Mouse (Mus musculus): ENCODE results near the gene Zc3h14.
A peak's percentile ranks its signal among the peaks of the same experiment; 100 is the strongest.

Zc3h14 gene

DNA sequence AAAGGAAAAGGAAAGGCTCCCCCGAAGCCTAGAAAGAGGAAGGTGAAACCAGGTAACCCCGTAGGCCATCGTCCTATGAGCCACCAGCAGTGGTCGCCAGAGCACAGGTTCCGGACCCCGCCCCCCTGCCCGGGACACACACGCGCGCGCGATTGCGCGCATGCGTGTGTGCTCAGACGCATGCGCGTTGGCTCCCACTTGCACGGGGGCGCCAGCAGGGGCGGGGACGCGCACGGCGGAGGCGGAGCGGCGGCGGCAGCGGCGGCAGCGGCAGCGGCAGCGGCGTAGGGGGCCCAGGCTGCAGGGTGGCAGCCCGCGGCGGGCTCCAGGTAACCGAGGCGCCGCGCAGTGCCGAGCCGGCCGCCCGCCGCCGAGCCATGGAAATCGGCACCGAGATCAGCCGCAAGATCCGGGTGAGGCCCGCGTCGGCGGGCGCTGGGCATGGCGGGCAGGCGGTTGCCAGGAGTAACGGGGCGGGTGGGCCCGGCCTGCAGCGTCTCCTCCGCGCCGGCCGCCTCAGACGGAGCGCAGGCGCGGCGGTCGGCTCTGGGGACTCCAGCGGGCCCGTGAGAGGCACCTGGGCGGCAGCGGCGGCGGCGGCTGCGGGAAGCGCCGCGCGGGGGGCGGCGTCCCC, at the start of gene Zc3h14:
Zc3h14 (plus strand) TSS at position 219 of the 634 bp plus-strand sequence.
- DNase-seq (ENCODE audit: low spot score in 2 of 2): peak; percentile 85 to 94

DNA sequence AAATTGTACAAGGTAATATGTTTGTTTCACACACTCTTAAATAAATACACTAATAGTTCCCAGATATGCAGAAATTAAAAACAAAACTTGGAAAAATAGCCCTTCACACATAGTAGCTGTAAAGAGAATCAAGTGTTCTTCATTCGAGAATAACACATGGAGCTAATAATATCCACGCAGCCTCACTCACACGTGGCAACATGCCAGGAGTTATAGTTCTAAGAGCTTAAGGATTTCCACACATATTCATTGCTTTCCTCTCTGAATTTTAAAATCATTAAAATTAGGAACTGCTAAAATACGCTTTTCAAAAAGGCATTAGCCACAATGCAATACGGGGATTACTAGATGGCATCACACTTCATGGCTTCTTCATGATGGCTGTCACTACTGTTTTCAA, 49.6 kb upstream of the Zc3h14 start:
- DNase-seq (ENCODE audit: low spot score in 2 of 2): no peak

GRCm38 (mm10) chr12:98701564-98701963, 45.2 kb upstream of the Zc3h14 start:
- DNase-seq (ENCODE audit: low spot score in 2 of 2): no peak

DNA sequence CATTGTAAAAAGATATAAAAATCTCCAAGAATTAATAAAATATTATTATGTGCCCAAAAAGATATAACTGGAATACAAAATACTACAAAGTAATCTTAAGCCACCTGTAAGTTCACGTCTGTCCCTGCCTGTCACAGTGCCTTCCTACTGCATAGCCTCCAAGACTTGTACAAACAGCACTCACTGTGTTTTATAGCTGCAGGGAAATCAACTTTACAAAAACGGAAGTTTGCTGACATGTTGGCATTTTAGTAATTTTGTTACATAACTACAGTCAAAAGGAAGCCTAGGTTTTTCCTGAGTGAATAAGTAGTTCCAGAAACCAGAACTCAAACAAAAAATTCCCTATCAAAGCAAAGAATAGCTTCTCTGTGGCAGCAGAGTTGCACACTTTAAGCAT, 43.2 kb upstream of the Zc3h14 start:
- no peak for DNase-seq (ENCODE audit: low spot score in 2 of 2)

GRCm38 (mm10) chr12:98703961-98704360, 42.8 kb upstream of the Zc3h14 start:
- DNase-seq (ENCODE audit: low spot score in 2 of 2): no peak

GRCm38 (mm10) chr12:98712819-98713218, 33.9 kb upstream of the Zc3h14 start:
- DNase-seq (ENCODE audit: low spot score in 2 of 2): no peak

DNA sequence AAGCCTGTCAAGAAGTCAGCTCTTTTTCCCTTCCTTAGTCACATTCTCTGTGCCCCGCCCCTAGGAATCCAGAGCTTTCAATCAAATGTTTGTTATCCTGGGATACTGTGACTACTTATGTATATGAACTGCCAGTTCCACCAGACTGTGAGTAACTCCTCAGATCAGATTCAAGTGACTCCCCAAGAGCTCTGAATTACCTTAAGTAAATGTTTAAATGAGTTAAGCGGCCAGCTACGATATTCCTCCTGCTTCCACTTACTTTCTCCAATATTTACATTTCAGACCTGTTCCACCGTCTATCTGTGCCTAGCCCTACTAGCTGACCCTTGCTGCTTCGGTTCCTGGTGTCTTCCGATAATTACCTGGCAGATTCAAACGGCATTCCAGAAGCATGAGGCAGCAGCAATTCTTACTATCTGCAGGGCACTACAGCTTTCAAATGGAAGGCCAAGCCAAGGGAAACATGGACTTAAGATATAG, 33.1 kb upstream of the Zc3h14 start:
- no peak for DNase-seq (ENCODE audit: low spot score in 2 of 2)

- DNase-seq (ENCODE audit: low spot score in 2 of 2): no peak
These were observed 32.0 kb upstream of the Zc3h14 start for GRCm38 (mm10) chr12:98714757-98715156.

- no peak for DNase-seq (ENCODE audit: low spot score in 2 of 2)
These were observed 30.6 kb upstream of the Zc3h14 start for GRCm38 (mm10) chr12:98716142-98716541.

- DNase-seq (ENCODE audit: low spot score in 2 of 2): no peak
These were observed 26.1 kb upstream of the Zc3h14 start for GRCm38 (mm10) chr12:98720628-98721027.

DNA sequence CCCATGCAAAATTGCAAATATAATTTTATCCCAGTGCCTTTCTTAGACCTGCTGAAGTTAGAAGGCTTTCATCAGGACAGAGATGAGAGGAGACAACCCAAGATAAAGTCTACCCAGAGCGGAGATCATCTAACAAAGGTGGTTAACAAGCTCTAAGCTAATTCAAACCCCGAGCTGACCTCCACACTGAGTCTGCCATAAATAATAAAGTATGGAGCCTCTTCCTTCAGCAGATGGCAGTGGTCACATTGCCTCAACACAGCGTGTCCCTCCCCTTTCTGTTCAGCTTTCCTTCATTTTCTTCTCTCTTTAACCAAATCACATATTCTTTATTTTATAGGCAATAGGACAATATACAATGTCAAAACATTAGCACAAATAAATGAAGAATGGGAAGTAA, 25.7 kb upstream of the Zc3h14 start:
- DNase-seq (ENCODE audit: low spot score in 2 of 2): no peak

DNA sequence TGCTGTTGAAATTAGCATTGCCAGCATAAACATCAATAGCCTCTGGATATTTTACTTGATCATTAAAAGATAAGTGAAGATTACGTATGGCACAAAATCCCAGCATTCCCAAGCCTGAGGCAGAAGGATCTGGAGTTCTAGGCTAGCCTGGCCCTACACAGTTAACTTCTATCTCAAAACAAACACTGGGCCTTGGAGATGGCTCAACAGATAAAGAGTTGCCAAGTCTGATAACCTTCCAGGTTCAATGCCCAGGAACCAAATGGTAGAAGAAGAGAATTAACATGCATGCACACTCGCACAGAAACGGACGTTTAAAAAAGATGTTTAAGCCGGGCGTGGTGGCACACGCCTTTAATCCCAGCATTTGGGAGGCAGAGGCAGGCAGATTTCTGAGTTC, 22.5 kb upstream of the Zc3h14 start:
- no peak for DNase-seq (ENCODE audit: low spot score in 2 of 2)

DNA sequence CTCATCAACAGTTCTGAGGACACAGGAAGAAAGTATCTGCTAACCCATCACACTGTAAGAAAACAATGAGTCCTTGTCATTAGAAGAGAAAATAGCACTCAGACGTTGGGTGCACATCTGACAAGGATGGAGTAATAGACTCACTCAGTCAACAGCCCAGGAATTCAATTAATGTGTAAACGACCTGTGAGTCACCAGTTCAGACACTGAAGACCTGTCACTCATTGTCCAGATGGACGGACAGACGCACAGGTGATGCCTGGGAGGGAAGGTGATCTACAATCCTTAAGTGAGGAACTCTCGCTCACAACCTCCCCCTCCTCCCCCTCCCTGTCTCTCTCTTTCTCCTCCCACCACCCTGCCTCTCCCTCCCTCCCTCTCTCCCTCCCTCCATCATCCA, 21.8 kb upstream of the Zc3h14 start:
- DNase-seq (ENCODE audit: low spot score in 2 of 2): no peak

- no peak for DNase-seq (ENCODE audit: low spot score in 2 of 2)
These were observed 20.7 kb upstream of the Zc3h14 start for GRCm38 (mm10) chr12:98726078-98726477.

DNA sequence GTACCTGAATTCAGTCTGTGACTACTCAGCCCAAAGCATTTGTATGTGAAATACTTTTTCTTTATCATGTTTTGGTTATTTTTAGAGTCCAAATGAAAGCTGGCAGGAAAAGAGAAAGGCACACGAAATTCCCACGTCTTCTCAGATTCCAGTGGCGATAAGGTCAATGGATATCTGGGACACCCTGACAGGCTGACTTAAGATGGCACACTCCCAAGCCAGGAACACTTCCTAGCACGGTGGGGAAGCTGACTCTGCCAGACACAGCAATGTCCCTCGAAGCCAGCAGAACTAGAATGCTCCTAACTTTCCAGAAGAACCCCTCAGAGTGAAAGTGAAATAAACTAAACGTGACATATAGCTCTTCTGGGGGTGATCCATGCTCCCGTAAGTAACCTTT, 19.6 kb upstream of the Zc3h14 start:
- DNase-seq (ENCODE audit: low spot score in 2 of 2): no peak

GRCm38 (mm10) chr12:98730682-98731081, 16.1 kb upstream of the Zc3h14 start:
- no peak for DNase-seq (ENCODE audit: low spot score in 2 of 2)

GRCm38 (mm10) chr12:98733165-98733564, 13.6 kb upstream of the Zc3h14 start:
- no peak for DNase-seq (ENCODE audit: low spot score in 2 of 2)

DNA sequence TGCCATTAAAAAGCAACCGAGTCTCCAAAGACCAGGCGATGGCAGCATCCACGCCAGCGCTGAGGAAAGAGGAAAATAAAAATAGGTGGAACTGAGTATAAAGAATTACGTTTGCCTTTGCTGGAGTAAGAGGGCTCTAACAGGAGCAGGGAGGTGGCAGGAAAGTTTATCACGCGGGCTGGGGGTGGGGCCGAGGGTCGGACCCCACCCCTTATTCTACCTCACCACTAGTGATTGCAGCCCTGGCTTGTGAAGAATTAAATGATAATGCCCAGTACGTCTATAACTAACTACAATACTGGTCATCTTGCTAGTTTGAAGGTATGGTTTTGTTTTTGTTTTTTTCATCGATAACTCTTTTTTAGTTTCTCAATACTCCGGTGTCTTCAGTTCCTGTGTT, 13.0 kb upstream of the Zc3h14 start:
- no peak for DNase-seq (ENCODE audit: low spot score in 2 of 2)

- DNase-seq (ENCODE audit: low spot score in 2 of 2): peak; percentile 77 to 93
These were observed 12.4 kb upstream of the Zc3h14 start for GRCm38 (mm10) chr12:98734246-98734879.

DNA sequence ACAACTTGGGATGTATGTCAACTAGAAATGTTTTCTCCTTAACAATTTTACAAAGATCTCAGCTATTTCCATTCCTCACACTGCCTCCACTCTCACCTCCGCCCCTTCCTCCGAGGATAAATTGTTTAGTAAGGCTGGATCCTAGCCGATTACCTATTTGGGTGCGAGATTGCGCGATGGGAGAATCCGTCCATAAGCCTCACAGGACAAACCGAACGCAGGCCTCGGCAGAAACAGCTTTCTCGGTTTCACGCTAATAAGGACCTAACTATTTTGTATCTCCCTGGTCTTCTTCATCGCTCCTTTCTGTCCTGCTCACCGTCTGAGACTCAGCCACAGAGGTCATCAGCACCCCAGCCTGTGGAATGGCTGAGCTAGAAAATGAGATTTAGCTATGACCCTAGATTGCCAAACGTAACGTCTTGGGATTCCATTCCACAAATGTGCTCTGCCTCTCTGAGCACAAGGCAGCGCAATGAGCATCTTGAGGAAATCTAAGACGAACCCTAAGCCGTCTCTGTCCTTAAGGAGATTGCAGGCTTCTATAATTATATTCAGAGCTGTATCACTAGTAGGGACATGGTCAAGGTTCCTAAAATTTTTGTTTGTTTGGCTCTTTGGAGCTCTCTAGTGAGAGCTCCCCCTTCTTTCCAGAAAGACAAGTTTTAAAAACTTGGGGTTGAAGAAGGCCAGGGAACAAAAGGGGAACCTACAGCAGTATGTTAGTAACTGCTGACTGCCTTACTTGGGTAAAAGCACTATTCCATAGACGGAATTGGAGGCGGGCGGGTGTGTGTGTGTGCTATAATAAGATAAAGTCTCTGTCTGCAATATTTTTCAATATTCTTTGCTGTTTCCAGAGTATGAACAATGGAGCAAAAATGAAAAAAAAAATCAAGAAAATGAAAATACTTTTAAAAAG, 11.6 kb upstream of the Zc3h14 start:
- no peak for DNase-seq (ENCODE audit: low spot score in 2 of 2)

GRCm38 (mm10) chr12:98736951-98737800, 9.6 kb upstream of the Zc3h14 start, which contains the start of gene Ptpn21:
Gene Ptpn21, minus strand, starts transcription at chr12:98737405.
- DNase-seq (ENCODE audit: low spot score in 2 of 2): peak in 1 of 2 experiments; percentile 15
